Mouse (Mus musculus): ENCODE data around the gene Tgm2. TPM values are rescaled to one million over a fixed set of nuclear protein-coding genes. Genes with fewer than 3 reads are reported as not detected.

The Tgm2 gene
- 97.0 TPM in 2 replicates for polyA plus RNA-seq (2015; fragmentation: Nextera tagmentation; extraction: Ambion mirVana)

- H3K27me3 ChIP-seq (replicated peaks; ENCODE audit: insufficient read depth, low read length): no peaks in the 10 kb centered on the region
- TF ChIP-seq CTCF (IDR thresholded peaks at IDR 0.05): peak; percentile 82
- no peak for TF ChIP-seq EP300 (IDR thresholded peaks at IDR 0.05)
- peak within 1 kb of the TSS; percentile 55 for H3K9ac ChIP-seq (replicated peaks; ENCODE audit: low read depth)
- DNase-seq (ENCODE audit: low spot score) (peak; percentile 90), ATAC-seq (peak; percentile 85)
- H3K9me3 ChIP-seq (ENCODE audit: low read length): no peaks in the 10 kb centered on the region
- WGBS: 3% methylated on average over 26 of the region's 33 CpGs
- H3K4me1 ChIP-seq (ENCODE audit: insufficient read depth, low read depth, low read length): peaks cover 34% of the 10 kb centered on the region
- H3K27ac ChIP-seq (ENCODE audit: low read length): peak within 1 kb of the TSS; percentile 63
- peak within 1 kb of the TSS; percentile 51 for H3K4me3 ChIP-seq (ENCODE audit: low read depth, low read length)
- no peaks in the 10 kb centered on the region for H3K36me3 ChIP-seq (ENCODE audit: insufficient read depth, low read length)
- peak within 1 kb of the TSS; percentile 70 for H3K4me2 ChIP-seq (replicated peaks; ENCODE audit: low read depth, low read length)
These were observed at the start of gene Tgm2 for GRCm38 (mm10) chr2:158146223-158146622. Gene Tgm2 (minus strand): TSS chr2:158146436.

GRCm38 (mm10) chr2:158194945-158195640, 48.9 kb upstream of the Tgm2 start:
- Histone ChIP-seq H3K4me2 (replicated peaks; ENCODE audit: low read depth, low read length) (no peak overlapping the region), H3K9ac (replicated peaks; ENCODE audit: low read depth) (no peak overlapping the region), H3K27me3 (replicated peaks; ENCODE audit: insufficient read depth, low read length) (no peaks in the 10 kb centered on the region), H3K27ac (ENCODE audit: low read length) (peak overlapping the region; percentile 60), H3K9me3 (ENCODE audit: low read length) (no peaks in the 10 kb centered on the region), H3K36me3 (ENCODE audit: insufficient read depth, low read length) (no peaks in the 10 kb centered on the region), H3K4me1 (ENCODE audit: insufficient read depth, low read depth, low read length) (peaks cover 2% of the 10 kb centered on the region; the same call in 1 of the 2 replicates), H3K4me3 (ENCODE audit: low read depth, low read length) (no peak overlapping the region)
- DNase-seq (ENCODE audit: low spot score) (peak; percentile 87), ATAC-seq (peak; percentile 41)
- WGBS: 23% methylated on average over 10 of the region's 10 CpGs
- TF ChIP-seq EP300 (IDR thresholded peaks at IDR 0.05) (no peak), CTCF (IDR thresholded peaks at IDR 0.05) (peak; percentile 81)

- DNase-seq (ENCODE audit: low spot score): no peak
- 0 out of 2 replicates have a peak overlapping the region, but pooled peaks have one; percentile 60 for H3K27ac ChIP-seq (ENCODE audit: low read length)
- H3K9me3 ChIP-seq (ENCODE audit: low read length): no peaks in the 10 kb centered on the region
- WGBS: 60% methylated on average over 10 of the region's 10 CpGs
- no peaks in the 10 kb centered on the region for H3K36me3 ChIP-seq (ENCODE audit: insufficient read depth, low read length)
- H3K27me3 ChIP-seq (replicated peaks; ENCODE audit: insufficient read depth, low read length): no peaks in the 10 kb centered on the region
- H3K4me1 ChIP-seq (ENCODE audit: insufficient read depth, low read depth, low read length): peaks cover 2% of the 10 kb centered on the region; the same call in 1 of the 2 replicates
- TF ChIP-seq CTCF (IDR thresholded peaks at IDR 0.05): no peak
- TF ChIP-seq EP300 (IDR thresholded peaks at IDR 0.05): no peak
- H3K9ac ChIP-seq (replicated peaks; ENCODE audit: low read depth): no peak overlapping the region
- no peak for ATAC-seq
- H3K4me3 ChIP-seq (ENCODE audit: low read depth, low read length): no peak overlapping the region
- no peak overlapping the region for H3K4me2 ChIP-seq (replicated peaks; ENCODE audit: low read depth, low read length)
These were observed 47.5 kb upstream of the Tgm2 start for GRCm38 (mm10) chr2:158193611-158194336.

GRCm38 (mm10) chr2:158191098-158191497, 44.9 kb upstream of the Tgm2 start:
- Histone ChIP-seq H3K9ac (replicated peaks; ENCODE audit: low read depth) (no peak overlapping the region), H3K9me3 (ENCODE audit: low read length) (no peaks in the 10 kb centered on the region), H3K27ac (ENCODE audit: low read length) (peak overlapping the region; percentile 58), H3K4me1 (ENCODE audit: insufficient read depth, low read depth, low read length) (peaks cover 2% of the 10 kb centered on the region; the same call in 1 of the 2 replicates), H3K4me3 (ENCODE audit: low read depth, low read length) (no peak overlapping the region), H3K4me2 (replicated peaks; ENCODE audit: low read depth, low read length) (no peak overlapping the region), H3K36me3 (ENCODE audit: insufficient read depth, low read length) (no peaks in the 10 kb centered on the region), H3K27me3 (replicated peaks; ENCODE audit: insufficient read depth, low read length) (no peaks in the 10 kb centered on the region)
- DNase-seq (ENCODE audit: low spot score) (peak; percentile 92), ATAC-seq (peak; percentile 87)
- no peak for TF ChIP-seq CTCF (IDR thresholded peaks at IDR 0.05)
- peak; percentile 96 for TF ChIP-seq EP300 (IDR thresholded peaks at IDR 0.05)
- 32% methylated on average over 7 of the region's 7 CpGs for WGBS

- Histone ChIP-seq H3K4me3 (ENCODE audit: low read depth, low read length) (no peak overlapping the region), H3K4me1 (ENCODE audit: insufficient read depth, low read depth, low read length) (peaks cover 2% of the 10 kb centered on the region; the same call in 1 of the 2 replicates), H3K27ac (ENCODE audit: low read length) (no peak overlapping the region), H3K9ac (replicated peaks; ENCODE audit: low read depth) (no peak overlapping the region), H3K27me3 (replicated peaks; ENCODE audit: insufficient read depth, low read length) (no peaks in the 10 kb centered on the region), H3K9me3 (ENCODE audit: low read length) (no peaks in the 10 kb centered on the region), H3K4me2 (replicated peaks; ENCODE audit: low read depth, low read length) (no peak overlapping the region), H3K36me3 (ENCODE audit: insufficient read depth, low read length) (no peaks in the 10 kb centered on the region)
- ATAC-seq (no peak), DNase-seq (ENCODE audit: low spot score) (peak; percentile 32)
- TF ChIP-seq EP300 (IDR thresholded peaks at IDR 0.05): no peak
- no peak for TF ChIP-seq CTCF (IDR thresholded peaks at IDR 0.05)
- WGBS: 63% methylated on average over 11 of the region's 11 CpGs
These were observed 43.2 kb upstream of the Tgm2 start for GRCm38 (mm10) chr2:158189451-158189850.

GRCm38 (mm10) chr2:158186206-158186871, 40.1 kb upstream of the Tgm2 start:
- no peak overlapping the region for H3K4me2 ChIP-seq (replicated peaks; ENCODE audit: low read depth, low read length)
- H3K9me3 ChIP-seq (ENCODE audit: low read length): no peaks in the 10 kb centered on the region
- H3K4me3 ChIP-seq (ENCODE audit: low read depth, low read length): no peak overlapping the region
- peaks cover 2% of the 10 kb centered on the region; the same call in 1 of the 2 replicates for H3K4me1 ChIP-seq (ENCODE audit: insufficient read depth, low read depth, low read length)
- TF ChIP-seq CTCF (IDR thresholded peaks at IDR 0.05): no peak
- TF ChIP-seq EP300 (IDR thresholded peaks at IDR 0.05): no peak
- no peak overlapping the region for H3K9ac ChIP-seq (replicated peaks; ENCODE audit: low read depth)
- peak; percentile 61 for DNase-seq (ENCODE audit: low spot score)
- H3K27me3 ChIP-seq (replicated peaks; ENCODE audit: insufficient read depth, low read length): no peaks in the 10 kb centered on the region
- no peaks in the 10 kb centered on the region for H3K36me3 ChIP-seq (ENCODE audit: insufficient read depth, low read length)
- WGBS: 52% methylated on average over 11 of the region's 11 CpGs
- ATAC-seq: 0 out of 2 replicates have a peak, but pooled peaks have one; percentile 7
- peak overlapping the region; percentile 11; the same call in 1 of the 2 replicates for H3K27ac ChIP-seq (ENCODE audit: low read length)
